Mouse (Mus musculus) cerebral cortex, adult 2 months (tissue): ENCODE data around the gene Clip1.

Experiments
- WGBS: fragments of 180-500 bp; shearing (Covaris S2); methylation state at CpG from one replicate; pipeline ENCODE4 v1.1.7; 2018; 5-methylcytosine and 5-hydroxymethylcytosine counted together

The Clip1 gene

GRCm38 (mm10) chr5:123684221-123685144 is at the start of gene Clip1:
Gene Clip1 (minus strand): TSS chr5:123684618.
- under 1% methylated on average over 63 of the region's 64 CpGs for WGBS

- WGBS: 87% methylated on average over 2 of the region's 2 CpGs
Measured at GRCm38 (mm10) chr5:123730981-123731380, 46.6 kb upstream of the Clip1 start.

GRCm38 (mm10) chr5:123723816-123724215 is 39.4 kb upstream of the Clip1 start:
- WGBS: 94% methylated on average over 7 of the region's 7 CpGs

DNA sequence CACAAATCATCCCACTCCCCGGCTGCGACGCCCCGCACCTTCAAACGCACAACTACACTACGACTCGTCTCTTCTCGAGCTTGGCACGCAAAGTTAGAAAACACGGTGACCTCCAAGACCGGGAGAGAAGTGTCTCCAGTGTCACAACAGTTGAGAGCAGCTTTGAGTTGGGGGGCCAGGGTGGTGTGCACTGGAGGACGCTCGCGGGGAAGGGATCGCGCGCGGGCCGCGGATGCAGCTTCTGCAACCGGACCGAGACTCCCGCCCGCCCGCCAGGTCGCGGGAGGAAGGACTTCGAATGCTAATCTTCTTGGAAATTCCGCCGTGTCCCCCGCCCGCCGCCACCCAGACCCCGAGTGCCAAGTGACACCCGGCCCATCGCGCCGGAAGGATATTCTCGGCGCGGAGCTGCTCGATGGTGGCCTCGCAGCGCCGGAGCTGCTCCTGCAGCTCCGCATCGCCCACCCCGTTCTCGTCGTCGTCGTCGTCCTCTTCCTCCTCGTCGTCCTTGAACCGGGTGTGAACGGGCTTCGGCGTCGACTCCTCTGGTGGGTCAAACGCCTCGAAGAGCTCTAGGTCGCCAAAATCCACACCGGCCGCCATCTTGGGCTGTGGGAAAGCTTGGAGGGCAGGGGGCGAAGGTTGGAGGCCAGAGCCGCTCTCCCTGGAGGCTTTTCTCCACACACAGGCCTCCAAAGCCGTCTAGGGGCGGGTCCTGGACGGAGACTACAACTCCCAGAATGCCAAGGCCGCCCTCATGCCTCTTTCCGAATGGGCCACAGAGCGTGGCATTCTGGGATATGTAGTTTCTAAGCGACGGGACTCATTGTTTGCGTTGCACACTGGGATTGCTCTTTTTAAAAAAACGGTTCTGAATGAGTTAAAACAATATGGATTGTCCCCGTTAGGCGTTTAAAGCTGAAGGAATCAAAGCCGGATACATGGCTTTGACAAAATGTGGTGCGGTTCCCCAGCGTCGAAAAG is 36.2 kb upstream of the Clip1 start, which contains the start of gene Zcchc8:
TSS of gene Zcchc8 (minus strand) at position 773 of the 984 bp plus-strand sequence.
- WGBS: under 1% methylated on average over 83 of the region's 83 CpGs

DNA sequence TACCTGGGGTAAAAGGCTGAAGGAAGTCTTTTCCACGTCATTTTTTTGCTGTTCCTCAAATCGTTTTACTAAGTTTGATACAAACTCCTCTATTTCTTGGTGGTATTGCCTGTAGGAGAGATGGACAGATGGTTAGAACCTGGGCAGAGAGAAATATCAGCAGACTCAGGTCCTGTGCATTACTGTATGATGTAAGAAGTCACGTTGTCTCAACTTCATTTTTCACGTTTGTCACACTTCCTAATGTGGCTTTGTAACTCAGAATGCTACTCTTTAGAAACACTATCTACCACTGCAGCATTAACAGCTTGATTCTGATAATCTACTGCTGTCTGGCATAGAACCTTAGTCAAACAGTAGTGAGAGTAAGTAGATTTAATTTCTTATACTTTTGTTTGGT is 30.2 kb upstream of the Clip1 start:
- 79% methylated on average over 4 of the region's 4 CpGs for WGBS

GRCm38 (mm10) chr5:123713782-123714181 is 29.4 kb upstream of the Clip1 start:
- 87% methylated on average over 6 of the region's 6 CpGs for WGBS

DNA sequence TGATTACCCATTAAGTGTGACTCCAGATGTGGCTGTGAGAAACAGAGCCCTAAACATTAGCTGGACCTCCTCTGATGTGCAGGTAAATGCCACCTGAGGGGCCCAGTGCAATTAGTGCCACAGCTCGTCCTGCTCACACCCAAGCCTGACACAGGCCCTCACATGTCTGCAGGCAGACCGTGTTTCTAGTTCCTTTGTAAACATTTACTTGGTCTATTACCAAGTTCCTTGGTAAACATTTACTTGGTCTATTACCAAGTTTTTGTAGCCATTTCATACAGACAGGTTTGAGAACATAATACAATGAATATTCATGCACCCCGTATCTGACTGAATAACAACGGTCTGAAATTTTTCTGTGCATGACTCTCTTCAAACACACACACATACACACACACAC is 25.2 kb upstream of the Clip1 start:
- 70% methylated on average over 4 of the region's 4 CpGs for WGBS

- WGBS: 89% methylated on average over 12 of the region's 12 CpGs
Measured at GRCm38 (mm10) chr5:123708598-123708997, 24.2 kb upstream of the Clip1 start.

- WGBS: 29% methylated on average over 11 of the region's 11 CpGs
Measured at GRCm38 (mm10) chr5:123700625-123701024, 16.2 kb upstream of the Clip1 start.

DNA sequence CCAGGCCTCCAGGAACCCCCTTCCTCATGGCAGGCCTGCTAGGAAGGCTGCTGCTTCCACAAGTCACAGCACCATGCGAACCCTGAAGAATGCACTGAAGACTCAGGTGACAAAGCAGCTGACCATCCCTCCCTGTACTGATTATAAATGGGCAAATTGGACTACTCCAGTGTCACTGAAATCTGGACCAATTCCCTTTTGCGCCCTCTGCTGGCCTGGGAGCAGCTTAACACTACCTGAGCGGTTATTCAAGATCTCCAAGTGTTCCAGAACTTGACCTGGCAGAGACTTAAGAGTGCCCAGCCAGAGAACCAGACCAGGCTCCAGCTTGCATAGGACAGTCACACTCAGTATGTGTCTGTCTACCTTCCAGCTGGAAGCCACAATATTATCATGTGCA is 14.8 kb upstream of the Clip1 start:
- 26% methylated on average over 3 of the region's 3 CpGs for WGBS

DNA sequence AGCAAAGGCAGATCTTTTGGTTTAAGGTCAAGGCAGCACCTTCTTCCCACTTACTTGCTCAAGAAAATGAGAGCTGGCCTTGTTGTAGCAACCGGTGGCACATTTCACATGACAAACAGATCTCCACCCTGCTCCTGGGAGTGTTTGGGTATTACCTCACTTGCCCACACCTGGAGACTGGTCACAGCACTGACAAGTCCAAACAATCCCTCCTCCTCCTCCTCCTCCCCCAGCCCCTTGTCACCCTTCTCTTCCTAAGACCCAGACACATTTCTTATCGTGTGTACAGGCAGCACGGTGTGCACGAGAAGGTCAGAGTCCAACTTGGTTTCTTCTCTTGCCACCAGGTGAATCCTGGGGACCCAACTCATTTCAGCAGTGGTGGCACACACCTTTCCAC is 12.5 kb upstream of the Clip1 start:
- 84% methylated on average over 4 of the region's 4 CpGs for WGBS

DNA sequence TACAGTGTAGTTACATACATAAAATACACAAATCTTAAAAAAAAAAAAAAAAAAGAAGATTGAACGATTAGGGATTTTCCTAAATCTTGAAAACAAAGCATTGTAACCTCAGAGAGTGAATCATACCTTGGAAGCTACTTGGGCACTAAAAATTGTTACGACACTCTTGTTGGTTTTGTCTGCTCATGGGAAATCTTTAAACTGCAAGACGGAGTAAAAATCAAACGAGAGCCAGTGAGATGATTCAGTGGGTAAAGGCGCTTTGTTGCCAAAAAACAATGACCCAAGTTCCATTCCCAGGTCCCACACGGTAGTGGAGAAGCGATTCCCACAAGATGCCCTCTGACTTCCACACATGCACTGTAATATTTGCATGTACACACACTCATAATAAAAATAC is 11.8 kb upstream of the Clip1 start:
- 82% methylated on average over 7 of the region's 7 CpGs for WGBS

DNA sequence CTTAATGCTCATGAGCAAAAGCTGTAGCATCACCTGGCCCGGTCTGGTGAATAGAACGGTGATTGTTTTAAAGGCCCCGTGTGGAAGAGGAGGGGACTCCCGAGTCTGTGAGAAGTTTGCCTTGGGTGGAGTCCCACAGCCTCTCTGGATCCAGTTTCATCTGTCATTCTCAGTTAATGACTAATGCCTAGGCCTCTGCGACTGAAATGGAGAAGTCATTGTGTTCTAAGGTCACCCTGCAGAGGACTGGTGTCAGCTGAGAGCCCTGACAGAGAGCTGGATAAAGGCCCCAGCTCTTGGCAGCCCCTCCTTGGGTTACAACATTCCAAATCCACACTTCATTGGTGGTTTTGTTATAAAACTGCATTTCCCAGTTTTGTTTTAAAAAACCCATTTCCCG is 10.1 kb upstream of the Clip1 start:
- WGBS: 53% methylated on average over 6 of the region's 6 CpGs

- WGBS: 1% methylated on average over 91 of the region's 92 CpGs
Measured at GRCm38 (mm10) chr5:123683377-123684220, 819 bp downstream of the Clip1 start.

DNA sequence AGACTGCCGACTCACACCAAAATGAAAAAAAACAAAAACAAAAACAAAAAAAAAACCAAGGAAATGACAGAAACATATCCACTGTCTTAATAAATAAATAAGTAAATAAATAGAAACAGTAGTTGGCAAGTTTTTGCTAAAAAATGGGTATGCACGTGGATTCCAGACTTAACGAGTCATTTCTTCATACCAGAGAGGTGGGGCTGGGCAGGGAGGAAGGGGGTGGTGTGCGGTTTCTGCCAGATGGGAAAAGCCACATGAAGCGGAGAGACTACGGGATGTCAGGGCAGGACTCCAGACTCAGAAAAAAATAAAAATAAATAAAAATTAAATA is 1.4 kb downstream of the Clip1 start:
- WGBS: 7% methylated on average over 6 of the region's 6 CpGs

DNA sequence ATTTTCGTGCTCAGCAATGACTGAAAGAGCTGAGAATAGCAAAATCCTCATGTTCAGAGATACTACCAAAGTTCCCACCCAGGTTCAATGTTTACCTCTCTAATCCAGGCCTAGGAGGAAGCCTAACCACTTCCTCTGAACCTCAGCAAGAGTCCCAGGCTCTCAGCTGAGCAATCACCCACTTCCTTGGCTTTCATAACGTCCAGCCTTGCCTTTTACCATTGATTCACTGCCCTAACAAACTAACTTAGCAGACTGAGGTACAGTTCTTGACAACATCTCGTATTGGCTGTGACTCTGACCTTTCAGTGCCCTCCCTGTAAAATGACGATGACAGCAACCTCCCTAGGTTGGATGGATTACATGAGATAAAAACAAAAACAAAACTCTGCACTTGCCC is 2.0 kb downstream of the Clip1 start:
- 33% methylated on average over 4 of the region's 4 CpGs for WGBS

GRCm38 (mm10) chr5:123679546-123680263 is 4.7 kb downstream of the Clip1 start:
- 25% methylated on average over 5 of the region's 5 CpGs for WGBS

GRCm38 (mm10) chr5:123679106-123679505 is 5.3 kb downstream of the Clip1 start:
- 73% methylated on average over 3 of the region's 3 CpGs for WGBS

DNA sequence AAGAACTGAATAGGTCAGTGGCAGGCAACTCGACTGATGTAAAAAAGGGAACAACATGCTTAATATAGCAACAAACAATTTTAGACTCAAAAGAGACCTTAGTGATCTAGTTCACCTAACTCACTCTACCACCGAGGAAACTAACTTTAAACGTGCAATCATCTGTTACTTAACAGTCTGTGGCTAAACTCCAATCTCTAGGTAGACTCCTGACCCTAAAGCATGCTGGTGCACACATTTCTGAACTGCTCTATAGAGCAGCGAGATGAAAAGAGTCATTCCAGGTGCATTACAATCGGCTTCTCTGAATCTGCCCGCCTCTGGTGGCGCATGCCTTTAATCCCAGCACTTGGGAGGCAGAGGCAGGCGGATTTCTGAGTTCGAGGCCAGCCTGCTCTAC is 8.7 kb downstream of the Clip1 start:
- WGBS: 64% methylated on average over 9 of the region's 9 CpGs

GRCm38 (mm10) chr5:123675221-123675620 is 9.2 kb downstream of the Clip1 start:
- 18% methylated on average over 3 of the region's 3 CpGs for WGBS

DNA sequence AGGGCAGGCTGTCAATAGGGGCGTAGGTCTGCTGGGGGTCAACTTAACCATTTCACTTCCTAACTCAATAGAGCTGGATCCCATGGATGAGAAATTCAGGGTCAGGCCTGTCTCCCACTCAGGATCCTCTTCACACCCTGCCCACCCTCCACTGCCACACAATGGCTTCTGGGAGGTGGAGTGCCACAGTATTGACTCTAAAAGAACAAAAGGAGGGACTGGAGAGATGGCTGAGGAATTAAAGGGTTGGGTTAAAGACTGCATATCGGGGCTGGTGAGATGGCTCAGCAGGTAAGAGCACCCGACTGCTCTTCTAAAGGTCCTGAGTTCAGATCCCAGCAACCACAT is 13.0 kb downstream of the Clip1 start:
- WGBS: 89% methylated on average over 3 of the region's 3 CpGs
